Mouse (Mus musculus) brain, embryonic 14.5 days (tissue): ENCODE measurements around the gene Gm20708.

Experiments used
- CTCF ChIP-seq: fragments of 200-500 bp; IDR thresholded peaks from 2 replicates; pipeline ENCODE4 v1.5.1; 2012; ENCODE audit warnings: inconsistent platforms, mild to moderate bottlenecking, moderate library complexity, borderline replicate concordance; ENCODE audit not compliant: insufficient read depth, insufficient read length; ENCODE audit errors: extremely low read depth
- POLR2A ChIP-seq: fragments of 200-500 bp; IDR thresholded peaks from 2 replicates; pipeline ENCODE4 v1.6.1; 2012; ENCODE audit warnings: mild to moderate bottlenecking, inconsistent platforms, borderline replicate concordance; ENCODE audit not compliant: poor library complexity, insufficient read depth, insufficient read length, severe bottlenecking; ENCODE audit errors: extremely low read depth

DNA sequence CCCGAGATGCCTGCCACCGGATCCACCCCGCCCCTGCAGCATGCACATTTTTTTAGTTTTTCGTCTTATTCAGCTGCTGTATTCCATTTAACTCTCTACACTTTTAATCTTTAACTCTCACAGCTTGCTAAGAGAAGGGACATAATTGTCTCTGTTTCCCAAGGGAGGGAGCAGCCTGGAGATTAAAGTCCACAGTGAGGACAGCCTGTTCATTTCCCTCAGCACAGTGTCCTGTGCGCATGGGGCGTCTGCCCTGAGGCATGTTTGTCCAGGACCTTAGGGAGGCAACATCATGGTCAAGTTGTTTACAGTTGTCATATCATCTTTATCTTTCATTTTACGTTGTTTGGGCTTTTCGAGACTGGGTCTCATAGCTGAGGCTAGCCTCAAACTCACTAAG, 24.6 kb downstream of the Gm20708 start:
- TF ChIP-seq CTCF (no peak), POLR2A (no peak)
